20 mouse cellular contexts compared by ENCODE assay signal in genomic region chr9:40318771-40319170, GRCm38 (mm10). TPM values are rescaled to one million over a fixed set of nuclear protein-coding genes. Genes with fewer than 3 reads are reported as not detected.
A peak's percentile ranks its signal among the peaks of the same experiment; 100 is the strongest.
DNase-seq lines count a peak whose midpoint lies in the region; ATAC-seq and TF ChIP-seq lines count a peak whose summit lies in the region.
"Had no signal": no experiment of that assay in that cellular context is flagged by ENCODE, and none has a peak within 500 bp of the region (broad histone marks: within the 10 kb centered on the region; RNA-seq: fewer than 3 reads in every experiment).

No protein-coding gene starts in this region.

- peaks cover 77% of the 10 kb centered on the region for H3K79me2 ChIP-seq in macrophage (ENCODE audit: inconsistent target)

- H3K27ac ChIP-seq in intestine, postnatal 0 days (ENCODE audit: low read depth, low read length), result peak overlapping the region; percentile 88; the same call in 1 of the 2 replicates
- H3K27ac ChIP-seq in intestine, embryonic 16.5 days (ENCODE audit: low read length), result no peak overlapping the region
- peak overlapping the region; percentile 96 for H3K27ac ChIP-seq in macrophage
- H3K27ac ChIP-seq: forebrain, embryonic 15.5 days; hindbrain, embryonic 15.5 days; limb, embryonic 13.5 days had no signal

- H3K36me3 ChIP-seq in intestine, postnatal 0 days (ENCODE audit: control insufficient read depth, insufficient read depth), result peaks cover 5% of the 10 kb centered on the region; the same call in 1 of the 2 replicates
- H3K36me3 ChIP-seq in intestine, embryonic 16.5 days (ENCODE audit: control insufficient read depth, insufficient read depth, low read length), result no peaks in the 10 kb centered on the region
- H3K36me3 ChIP-seq in macrophage (ENCODE audit: inconsistent target), result peaks cover 40% of the 10 kb centered on the region

- H3K4me1 ChIP-seq in intestine, postnatal 0 days (replicated peaks; ENCODE audit: control insufficient read depth, insufficient read depth, low read length), result peaks cover 13% of the 10 kb centered on the region; the same call in 1 of the 2 replicates
- H3K4me1 ChIP-seq in intestine, embryonic 16.5 days (ENCODE audit: control insufficient read depth, insufficient read depth, low read length), result peaks cover 18% of the 10 kb centered on the region
- H3K4me1 ChIP-seq: forebrain, embryonic 15.5 days; hindbrain, embryonic 15.5 days had no signal

- H3K27me3 ChIP-seq in intestine, postnatal 0 days (replicated peaks; ENCODE audit: control insufficient read depth, insufficient read depth, low read length), result no peaks in the 10 kb centered on the region
- no peaks in the 10 kb centered on the region for H3K27me3 ChIP-seq in intestine, embryonic 16.5 days (replicated peaks; ENCODE audit: control insufficient read depth, insufficient read depth, low read length)
- H3K27me3 ChIP-seq: forebrain, embryonic 15.5 days; heart, embryonic 12.5 days; hindbrain, embryonic 15.5 days; limb, embryonic 13.5 days had no signal

- H3K4me2 ChIP-seq in intestine, postnatal 0 days (replicated peaks; ENCODE audit: low read depth), result peak overlapping the region; percentile 55
- no peak overlapping the region for H3K4me2 ChIP-seq in intestine, embryonic 16.5 days (ENCODE audit: low read depth, low read length)
- H3K4me2 ChIP-seq: forebrain, embryonic 15.5 days; heart, embryonic 12.5 days; hindbrain, embryonic 15.5 days; limb, embryonic 13.5 days; midbrain, embryonic 11.5 days had no signal

- whole genome bisulfite sequencing in intestine, postnatal 0 days, result 75% methylated on average over 5 of the region's 5 CpGs
- WGBS in intestine, embryonic 16.5 days, result 83% methylated on average over 5 of the region's 5 CpGs
- WGBS in macrophage (ENCODE audit: missing documents), result 37% methylated on average over 5 of the region's 5 CpGs

- TF ChIP-seq CTCF in intestine, postnatal 0 days (IDR thresholded peaks at IDR 0.05; ENCODE audit: low read depth), result no peak

- H3K9ac ChIP-seq in intestine, postnatal 0 days (ENCODE audit: low read depth, low read length), result no peak overlapping the region
- H3K9ac ChIP-seq in intestine, embryonic 16.5 days (ENCODE audit: low read depth, low read length), result no peak overlapping the region
- H3K9ac ChIP-seq: forebrain, embryonic 15.5 days; heart, embryonic 12.5 days; hindbrain, embryonic 15.5 days; limb, embryonic 13.5 days had no signal

- H3K9me3 ChIP-seq in intestine, postnatal 0 days (ENCODE audit: control insufficient read depth), result no peaks in the 10 kb centered on the region
- H3K9me3 ChIP-seq in intestine, embryonic 16.5 days (ENCODE audit: control insufficient read depth, low read length), result no peaks in the 10 kb centered on the region
- H3K9me3 ChIP-seq: forebrain, embryonic 15.5 days; heart, embryonic 12.5 days; hindbrain, embryonic 15.5 days; limb, embryonic 13.5 days had no signal

- peak; percentile 44 to 63 for DNase-seq in cerebellum, adult 18-20 months
- DNase-seq in cerebellum, adult 11 months, result no peak
- peak; percentile 81 for DNase-seq in brain, adult 2 months (ENCODE audit: low read depth, low spot score)
- DNase-seq in left cerebral cortex, postnatal 36 days (ENCODE audit: low spot score in 2 of 2), result no peak
- no peak for DNase-seq in spleen, adult 12 weeks (ENCODE audit: low spot score)
- DNase-seq: kidney, adult 18-20 months; kidney, postnatal 10 days; lung, postnatal 14 days; retina, postnatal 1 day; right cerebral cortex, postnatal 4 days; thymus, adult 2 months had no signal

- H3K4me3 ChIP-seq in intestine, postnatal 0 days (ENCODE audit: low read depth, low read length), result no peak overlapping the region
- H3K4me3 ChIP-seq in intestine, embryonic 16.5 days (ENCODE audit: low read length), result no peak overlapping the region
- peak overlapping the region; percentile 76 for H3K4me3 ChIP-seq in macrophage (ENCODE audit: inconsistent target)
- H3K4me3 ChIP-seq: erythroblast, embryonic 14.5 days; forebrain, embryonic 15.5 days; heart, embryonic 12.5 days; hindbrain, embryonic 15.5 days; limb, embryonic 13.5 days had no signal

- no peak for ATAC-seq in intestine, postnatal 0 days
- ATAC-seq in intestine, embryonic 16.5 days, result no peak
- ATAC-seq: forebrain, embryonic 15.5 days had no signal

- intact Hi-C loops in left cerebral cortex, postnatal 36 days (cut with DNase I), result no loop called here

RNA-seq across cellular contexts. Expression of gene Scn3b, which starts 49.8 kb away (rescaled TPM):
- 1.8 and 2.4 TPM in 2 replicates for polyA plus RNA-seq in intestine, postnatal 0 days (2015; fragmentation: Nextera tagmentation; extraction: Ambion mirVana)
- polyA plus RNA-seq in intestine, embryonic 16.5 days (2015; fragmentation: Nextera tagmentation; extraction: Ambion mirVana), result 4.0 and 4.4 TPM in 2 replicates
- 10 to 100 TPM in 1 of 26 experiments, 1 to 10 TPM in 21, under 1 TPM in 4; 0.55 to 10.7 (median 2.5) TPM for total RNA-seq in macrophage (2018; cell fraction: chromatin; rRNA removed)
- 1 to 10 TPM; 1.3 to 8.7 (median 3.2) TPM for total RNA-seq in macrophage (2018; cell fraction: cytosol; rRNA removed)
- total RNA-seq in macrophage (2018; cell fraction: nucleus; rRNA removed), result 10 to 100 TPM in 2 of 26 experiments, 1 to 10 TPM in 23, under 1 TPM in 1; 0.92 to 16.0 (median 3.5) TPM
- polyA plus RNA-seq in macrophage (2018), result 2.1 to 5.9 TPM (median 5.8 TPM) in 3 replicates
- 100 to 1,000 TPM; 103 to 113 TPM for total RNA-seq in left cerebral cortex, postnatal 36 days (2021)
- polyA plus RNA-seq: erythroblast, embryonic 14.5 days had no signal

Comparison
In these comparisons a context has a peak if more than half of its experiments do, and no peak if none do; other contexts are left out.
1. DNase-seq: peak in cerebellum, adult 18-20 months (2 of 2) and brain, adult 2 months (single experiment); none in cerebellum, adult 11 months (single experiment), left cerebral cortex, postnatal 36 days (0 of 2) and spleen, adult 12 weeks (single experiment).